Comparison of ENCODE assay signal across 20 mouse cellular contexts in genomic region chr7:35191276-35191675, GRCm38 (mm10). TPM values are rescaled to one million over a fixed set of nuclear protein-coding genes. Genes with fewer than 3 reads are reported as not detected.
DNase-seq lines count a peak whose midpoint lies in the region.
"Had no signal": no experiment of that assay in that cellular context is flagged by ENCODE, and none has a peak within 500 bp of the region (broad histone marks: within the 10 kb centered on the region; RNA-seq: fewer than 3 reads in every experiment).

No protein-coding gene starts in this region.

- H3K4me1 ChIP-seq in embryonic facial prominence, embryonic 10.5 days, result peaks cover 37% of the 10 kb centered on the region
- peaks cover 36% of the 10 kb centered on the region for H3K4me1 ChIP-seq in limb, embryonic 10.5 days

- WGBS in embryonic facial prominence, embryonic 10.5 days, result 5% methylated on average over 2 of the region's 2 CpGs
- WGBS in limb, embryonic 10.5 days, result 35% methylated on average over 2 of the region's 2 CpGs

- no peak overlapping the region for H3K27ac ChIP-seq in embryonic facial prominence, embryonic 10.5 days (replicated peaks)
- peak overlapping the region; percentile 30; the same call in 1 of the 2 replicates for H3K27ac ChIP-seq in limb, embryonic 10.5 days
- H3K27ac ChIP-seq: embryonic facial prominence, embryonic 12.5 days; forebrain, embryonic 12.5 days; heart, embryonic 13.5 days; hindbrain, embryonic 15.5 days had no signal

- peaks cover 37% of the 10 kb centered on the region for H3K27me3 ChIP-seq in embryonic facial prominence, embryonic 10.5 days (replicated peaks; ENCODE audit: low read depth, poor library complexity, severe bottlenecking)
- peaks cover 40% of the 10 kb centered on the region for H3K27me3 ChIP-seq in limb, embryonic 10.5 days (ENCODE audit: low read depth, poor library complexity, severe bottlenecking)

- no peaks in the 10 kb centered on the region for H3K36me3 ChIP-seq in embryonic facial prominence, embryonic 10.5 days (replicated peaks)
- no peaks in the 10 kb centered on the region for H3K36me3 ChIP-seq in limb, embryonic 10.5 days
- H3K36me3 ChIP-seq: embryonic facial prominence, embryonic 12.5 days; forebrain, embryonic 12.5 days; heart, embryonic 13.5 days; hindbrain, embryonic 15.5 days had no signal

- no peak overlapping the region for H3K4me3 ChIP-seq in embryonic facial prominence, embryonic 10.5 days
- no peak overlapping the region for H3K4me3 ChIP-seq in limb, embryonic 10.5 days
- H3K4me3 ChIP-seq: embryonic facial prominence, embryonic 12.5 days; forebrain, embryonic 12.5 days; heart, embryonic 13.5 days; hindbrain, embryonic 15.5 days had no signal

- peak; percentile 12 for DNase-seq in embryo, embryonic 10 days (ENCODE audit: low spot score)
- no peak for DNase-seq in embryo, embryonic 11 days
- DNase-seq in embryonic facial prominence, embryonic 10.5 days (ENCODE audit: low spot score), result peak; percentile 46
- no peak for DNase-seq in limb, embryonic 10.5 days (ENCODE audit: low spot score)
- no peak for DNase-seq in testis, postnatal 10 days (ENCODE audit: low spot score)
- DNase-seq in T-cell, adult 2 months (ENCODE audit: low spot score), result no peak
- DNase-seq in yolk sac, embryonic 10.5 days (ENCODE audit: low spot score), result no peak
- DNase-seq: adrenal gland, adult 2 months; adrenal gland, postnatal 25 days; cerebellum, adult 2 months; cerebellum, postnatal 10 days; gastrocnemius, postnatal 25 days; heart, adult 11 months; heart, postnatal 36 days had no signal

- H3K9me3 ChIP-seq in embryonic facial prominence, embryonic 10.5 days, result no peaks in the 10 kb centered on the region
- no peaks in the 10 kb centered on the region for H3K9me3 ChIP-seq in limb, embryonic 10.5 days (replicated peaks)
- H3K9me3 ChIP-seq: embryonic facial prominence, embryonic 12.5 days; forebrain, embryonic 12.5 days; heart, embryonic 13.5 days; hindbrain, embryonic 15.5 days had no signal

RNA-seq across cellular contexts. Expression of gene Slc7a10, which starts 5.1 kb away (rescaled TPM):
- polyA plus RNA-seq in embryonic facial prominence, embryonic 10.5 days (2016; fragmentation: Nextera tagmentation; extraction: Ambion mirVana), result 0.53 and 0.69 TPM in 2 replicates
- 0.31 TPM in 1 of 2 replicates, not detected in the other for polyA plus RNA-seq in limb, embryonic 10.5 days (2016; fragmentation: Nextera tagmentation; extraction: Ambion mirVana)
- polyA plus RNA-seq: C2C12, Patski had no signal

RNA-seq across cellular contexts. Expression of gene Lrp3, which starts 24.0 kb away (rescaled TPM):
- polyA plus RNA-seq in embryonic facial prominence, embryonic 10.5 days (2016; fragmentation: Nextera tagmentation; extraction: Ambion mirVana), result 10.5 and 10.6 TPM in 2 replicates
- polyA plus RNA-seq in limb, embryonic 10.5 days (2016; fragmentation: Nextera tagmentation; extraction: Ambion mirVana), result 7.8 and 9.4 TPM in 2 replicates

Comparison
In these comparisons a context has a peak if more than half of its experiments do, and no peak if none do; other contexts are left out.
1. DNase-seq: peak in embryo, embryonic 10 days (single experiment) and embryonic facial prominence, embryonic 10.5 days (single experiment); none in embryo, embryonic 11 days (single experiment), limb, embryonic 10.5 days (single experiment), testis, postnatal 10 days (single experiment), T-cell, adult 2 months (single experiment) and yolk sac, embryonic 10.5 days (single experiment).